Mouse (Mus musculus) lung, embryonic 14.5 days (tissue): ENCODE data around the gene Myt1l. TPM values are rescaled to one million over a fixed set of nuclear protein-coding genes. Genes with fewer than 3 reads are reported as not detected.

Experiments used
- ATAC-seq: fragments of 200-750 bp; cut with Nextera tagmentation; 2 replicates; pipeline ENCODE4 v1.8.0; 2017; ENCODE audit warnings: mild to moderate bottlenecking, moderate TSS enrichment, moderate library complexity; ENCODE audit not compliant: insufficient read depth
- DNase-seq: peaks from one replicate; pipeline ENCODE4 v3.0.0-alpha.2; 2015
- H3K27ac ChIP-seq: fragments of 300-500 bp; sonication (generic); 2 replicates; pipeline ENCODE4 v1.5.1; 2014; ENCODE audit warnings: low read depth, mild to moderate bottlenecking, moderate library complexity
- H3K27me3 ChIP-seq: fragments of 300-500 bp; sonication (generic); 2 replicates; pipeline ENCODE4 v1.6.1; 2014; ENCODE audit warnings: low read length, control low read depth; ENCODE audit not compliant: insufficient read depth
- H3K36me3 ChIP-seq: fragments of 300-500 bp; sonication (generic); 2 replicates; pipeline ENCODE4 v1.6.1; 2014; ENCODE audit warnings: control low read depth; ENCODE audit not compliant: insufficient read depth
- H3K4me1 ChIP-seq: fragments of 300-500 bp; sonication (generic); 2 replicates; pipeline ENCODE4 v1.6.1; 2014; ENCODE audit warnings: antibody characterized with exemption, control low read depth; ENCODE audit not compliant: insufficient read depth
- H3K4me2 ChIP-seq: fragments of 300-500 bp; sonication (generic); 2 replicates; pipeline ENCODE4 v1.6.1; 2014; ENCODE audit warnings: mild to moderate bottlenecking
- H3K4me3 ChIP-seq: fragments of 300-500 bp; sonication (generic); 2 replicates; pipeline ENCODE4 v1.5.1; 2014; ENCODE audit warnings: low read depth, low read length
- H3K9ac ChIP-seq: fragments of 300-500 bp; sonication (generic); 2 replicates; pipeline ENCODE4 v1.6.1; 2014
- H3K9me3 ChIP-seq: fragments of 300-500 bp; sonication (generic); 2 replicates; pipeline ENCODE4 v1.6.1; 2016; ENCODE audit warnings: low read depth, low read length, control low read depth
- CTCF ChIP-seq: IDR thresholded peaks from 2 replicates; pipeline ENCODE4 v1.5.1; 2016; ENCODE audit warnings: antibody characterized with exemption, low read depth
- WGBS: fragments of 180-500 bp; shearing (Covaris S2); extraction: QIAGEN DNeasy Blood & Tissue Kit; methylation state at CpG from one replicate; pipeline ENCODE4 v1.1.7; 2014; 5-methylcytosine and 5-hydroxymethylcytosine counted together
- polyA plus RNA-seq: library from polyadenylated mRNA; unstranded; fragments of >200 nt; fragmentation: Nextera tagmentation; extraction: Ambion mirVana; gene quantifications from 2 replicates; pipeline ENCODE4 v1.2.1, GENCODE M21; 2014

Gene Myt1l
- polyA plus RNA-seq, 1 experiment from 2014 or later, result not detected

- Histone ChIP-seq H3K9ac (no peak overlapping the region), H3K4me1 (no peaks in the 10 kb centered on the region), H3K4me3 (no peak overlapping the region), H3K4me2 (no peak overlapping the region), H3K27ac (no peak overlapping the region), H3K9me3 (no peaks in the 10 kb centered on the region), H3K36me3 (no peaks in the 10 kb centered on the region), H3K27me3 (no peaks in the 10 kb centered on the region)
- TF ChIP-seq CTCF, result no peak
- DNase-seq (no peak), ATAC-seq (no peak)
- 64% methylated on average over 4 of the region's 4 CpGs for WGBS
Measured at GRCm38 (mm10) chr12:29904101-29904874, 376.1 kb downstream of the Myt1l start.

- WGBS, result 25% methylated on average over 2 of the region's 2 CpGs
- TF ChIP-seq CTCF, result peak; percentile 81
- H3K4me3 ChIP-seq, result no peak overlapping the region
- no peak overlapping the region for H3K27ac ChIP-seq
- ATAC-seq, result peak; percentile 86
- no peak overlapping the region for H3K9ac ChIP-seq
- no peaks in the 10 kb centered on the region for H3K9me3 ChIP-seq
- no peak overlapping the region for H3K4me2 ChIP-seq
- H3K36me3 ChIP-seq, result no peaks in the 10 kb centered on the region
- DNase-seq, result peak; percentile 90
- H3K4me1 ChIP-seq, result no peaks in the 10 kb centered on the region
- H3K27me3 ChIP-seq, result no peaks in the 10 kb centered on the region
Measured at GRCm38 (mm10) chr12:29907056-29907455, 378.9 kb downstream of the Myt1l start.

GRCm38 (mm10) chr12:29916139-29916538, 388.0 kb downstream of the Myt1l start:
- no peak overlapping the region for H3K4me3 ChIP-seq
- no peaks in the 10 kb centered on the region for H3K27me3 ChIP-seq
- DNase-seq, result no peak
- no peaks in the 10 kb centered on the region for H3K36me3 ChIP-seq
- no peak for TF ChIP-seq CTCF
- H3K9ac ChIP-seq, result no peak overlapping the region
- no peaks in the 10 kb centered on the region for H3K4me1 ChIP-seq
- no peak overlapping the region for H3K4me2 ChIP-seq
- ATAC-seq, result no peak
- WGBS, result 80% methylated on average over 3 of the region's 3 CpGs
- H3K9me3 ChIP-seq, result no peaks in the 10 kb centered on the region
- H3K27ac ChIP-seq, result no peak overlapping the region

- Histone ChIP-seq H3K27me3 (no peaks in the 10 kb centered on the region), H3K4me3 (no peak overlapping the region), H3K9ac (no peak overlapping the region), H3K36me3 (no peaks in the 10 kb centered on the region), H3K4me1 (no peaks in the 10 kb centered on the region), H3K9me3 (no peaks in the 10 kb centered on the region), H3K27ac (no peak overlapping the region), H3K4me2 (no peak overlapping the region)
- ATAC-seq, result no peak
- TF ChIP-seq CTCF, result no peak
- DNase-seq, result no peak
- WGBS, result 75% methylated on average over 6 of the region's 6 CpGs
Measured at GRCm38 (mm10) chr12:29916807-29917206, 388.6 kb downstream of the Myt1l start.

GRCm38 (mm10) chr12:29920298-29920697, 392.1 kb downstream of the Myt1l start:
- no peak overlapping the region for H3K4me2 ChIP-seq
- H3K4me3 ChIP-seq, result no peak overlapping the region
- H3K27me3 ChIP-seq, result no peaks in the 10 kb centered on the region
- no peak for ATAC-seq
- no peaks in the 10 kb centered on the region for H3K9me3 ChIP-seq
- no peak overlapping the region for H3K9ac ChIP-seq
- H3K4me1 ChIP-seq, result no peaks in the 10 kb centered on the region
- 61% methylated on average over 7 of the region's 7 CpGs for WGBS
- no peak for DNase-seq
- H3K36me3 ChIP-seq, result no peaks in the 10 kb centered on the region
- no peak for TF ChIP-seq CTCF
- H3K27ac ChIP-seq, result no peak overlapping the region

GRCm38 (mm10) chr12:29921481-29921880, 393.3 kb downstream of the Myt1l start:
- no peak for TF ChIP-seq CTCF
- Histone ChIP-seq H3K9me3 (no peaks in the 10 kb centered on the region), H3K27me3 (no peaks in the 10 kb centered on the region), H3K27ac (no peak overlapping the region), H3K4me3 (no peak overlapping the region), H3K9ac (no peak overlapping the region), H3K36me3 (no peaks in the 10 kb centered on the region), H3K4me1 (no peaks in the 10 kb centered on the region), H3K4me2 (no peak overlapping the region)
- DNase-seq (no peak), ATAC-seq (no peak)
- WGBS, result 75% methylated on average over 11 of the region's 11 CpGs

GRCm38 (mm10) chr12:29926896-29927295, 398.7 kb downstream of the Myt1l start:
- ATAC-seq (no peak), DNase-seq (peak; percentile 80)
- H3K36me3 ChIP-seq, result no peaks in the 10 kb centered on the region
- 31% methylated on average over 3 of the region's 3 CpGs for WGBS
- no peaks in the 10 kb centered on the region for H3K27me3 ChIP-seq
- H3K4me2 ChIP-seq, result no peak overlapping the region
- H3K9me3 ChIP-seq, result no peaks in the 10 kb centered on the region
- no peaks in the 10 kb centered on the region for H3K4me1 ChIP-seq
- TF ChIP-seq CTCF, result peak; percentile 82
- H3K27ac ChIP-seq, result no peak overlapping the region
- H3K4me3 ChIP-seq, result no peak overlapping the region
- H3K9ac ChIP-seq, result no peak overlapping the region
